Mouse (Mus musculus) liver, embryonic 13.5 days (tissue): ENCODE measurements around the gene Dyrk1b. TPM values are rescaled to one million over a fixed set of nuclear protein-coding genes. Genes with fewer than 3 reads are reported as not detected.
A peak's percentile ranks its signal among the peaks of the same experiment; 100 is the strongest.
"Not testable (repeated sequence)": the region's sequence is repeated elsewhere in the genome, so short reads cannot be mapped to it uniquely, and the experiment has no call there.

Experiments used
- ATAC-seq: fragments of 200-750 bp; cut with Nextera tagmentation; 2 replicates; pipeline ENCODE4 v1.8.0; 2017; ENCODE audit warnings: low read depth, mild to moderate bottlenecking, moderate number of reproducible peaks, moderate library complexity
- DNase-seq: peaks from one replicate; pipeline ENCODE4 v3.0.0; 2022
- H3K27ac ChIP-seq: fragments of 300-500 bp; sonication (generic); 2 replicates; pipeline ENCODE4 v1.5.1; 2015; ENCODE audit warnings: moderate library complexity, mild to moderate bottlenecking, inconsistent platforms
- H3K27me3 ChIP-seq: fragments of 300-500 bp; sonication (generic); 2 replicates; pipeline ENCODE4 v1.6.1; 2015; ENCODE audit warnings: mild to moderate bottlenecking, inconsistent platforms
- H3K36me3 ChIP-seq: fragments of 300-500 bp; sonication (generic); 2 replicates; pipeline ENCODE4 v1.6.1; 2015; ENCODE audit warnings: mild to moderate bottlenecking, inconsistent platforms
- H3K4me1 ChIP-seq: fragments of 300-500 bp; sonication (generic); replicated peaks from 2 replicates; pipeline ENCODE4 v1.6.1; 2015; ENCODE audit warnings: inconsistent platforms
- H3K4me2 ChIP-seq: fragments of 300-500 bp; sonication (generic); 2 replicates; pipeline ENCODE4 v1.6.1; 2015; ENCODE audit warnings: inconsistent platforms, mild to moderate bottlenecking, moderate library complexity
- H3K4me3 ChIP-seq: fragments of 300-500 bp; sonication (generic); replicated peaks from 2 replicates; pipeline ENCODE4 v1.5.1; 2015; ENCODE audit warnings: mild to moderate bottlenecking, inconsistent platforms
- H3K9ac ChIP-seq: fragments of 300-500 bp; sonication (generic); 2 replicates; pipeline ENCODE4 v1.6.1; 2015; ENCODE audit warnings: mild to moderate bottlenecking, inconsistent platforms
- H3K9me3 ChIP-seq: fragments of 300-500 bp; sonication (generic); replicated peaks from 2 replicates; pipeline ENCODE4 v1.6.1; 2016; ENCODE audit warnings: inconsistent platforms
- WGBS: fragments of 180-500 bp; shearing (Covaris S2); methylation state at CpG from one replicate; pipeline ENCODE4 v1.1.7; 2015; ENCODE audit not compliant: insufficient replicate concordance; 5-methylcytosine and 5-hydroxymethylcytosine counted together
- polyA plus RNA-seq: library from polyadenylated mRNA; unstranded; fragments of >200 nt; fragmentation: Nextera tagmentation; extraction: Ambion mirVana; gene quantifications from 2 replicates; pipeline ENCODE4 v1.2.1, GENCODE M21; 2015

Dyrk1b gene
- polyA plus RNA-seq, 1 experiment from 2014 or later = 1.6 TPM

GRCm38 (mm10) chr7:28196528-28196927, 17.3 kb downstream of the Dyrk1b start:
- no peak for DNase-seq
- Histone ChIP-seq H3K27ac (no peak overlapping the region), H3K9me3 (no peaks in the 10 kb centered on the region), H3K4me2 (no peak overlapping the region), H3K4me1 (no peaks in the 10 kb centered on the region), H3K27me3 (no peaks in the 10 kb centered on the region), H3K9ac (no peak overlapping the region), H3K4me3 (no peak overlapping the region), H3K36me3 (peaks cover 24% of the 10 kb centered on the region)
- 85% methylated on average over 14 of the region's 14 CpGs for WGBS
- ATAC-seq = no peak

GRCm38 (mm10) chr7:28199054-28199453, 19.8 kb downstream of the Dyrk1b start:
- Histone ChIP-seq H3K9ac (no peak overlapping the region), H3K4me2 (no peak overlapping the region), H3K9me3 (no peaks in the 10 kb centered on the region), H3K36me3 (peaks cover 8% of the 10 kb centered on the region), H3K4me1 (no peaks in the 10 kb centered on the region), H3K4me3 (no peak overlapping the region), H3K27me3 (no peaks in the 10 kb centered on the region), H3K27ac (no peak overlapping the region)
- 56% methylated on average over 4 of the region's 4 CpGs for WGBS
- no peak for DNase-seq
- ATAC-seq = no peak

GRCm38 (mm10) chr7:28203207-28204108, 24.2 kb downstream of the Dyrk1b start:
- H3K4me3 ChIP-seq = no peak overlapping the region
- no peaks in the 10 kb centered on the region for H3K27me3 ChIP-seq
- no peak overlapping the region for H3K9ac ChIP-seq
- 57% methylated on average over 19 of the region's 19 CpGs for WGBS
- DNase-seq (no peak), ATAC-seq (peak; percentile 62)
- no peaks in the 10 kb centered on the region for H3K9me3 ChIP-seq
- 0 out of 2 replicates have a peak overlapping the region, but pooled peaks have one; percentile 29 for H3K27ac ChIP-seq
- no peaks in the 10 kb centered on the region for H3K36me3 ChIP-seq
- H3K4me2 ChIP-seq = no peak overlapping the region
- no peaks in the 10 kb centered on the region for H3K4me1 ChIP-seq

- H3K4me1 ChIP-seq = no peaks in the 10 kb centered on the region
- no peak overlapping the region for H3K4me3 ChIP-seq
- WGBS = 50% methylated on average over 4 of the region's 4 CpGs
- ATAC-seq = no peak
- no peak overlapping the region for H3K4me2 ChIP-seq
- no peak overlapping the region for H3K9ac ChIP-seq
- no peaks in the 10 kb centered on the region for H3K36me3 ChIP-seq
- H3K9me3 ChIP-seq = no peaks in the 10 kb centered on the region
- no peaks in the 10 kb centered on the region for H3K27me3 ChIP-seq
- DNase-seq = no peak
- H3K27ac ChIP-seq = no peak overlapping the region
These were observed 26.9 kb downstream of the Dyrk1b start for GRCm38 (mm10) chr7:28206044-28206600.

GRCm38 (mm10) chr7:28208396-28208987, 29.2 kb downstream of the Dyrk1b start:
- H3K4me1 ChIP-seq = no peaks in the 10 kb centered on the region

GRCm38 (mm10) chr7:28208988-28209508, 29.8 kb downstream of the Dyrk1b start:
- WGBS = 40% methylated on average over 19 of the region's 19 CpGs
- ATAC-seq = no peak
- Histone ChIP-seq H3K4me3 (peak overlapping the region; percentile 16; the same call in 1 of the 2 replicates), H3K27ac (no peak overlapping the region), H3K36me3 (no peaks in the 10 kb centered on the region), H3K9me3 (no peaks in the 10 kb centered on the region), H3K4me1 (no peaks in the 10 kb centered on the region), H3K4me2 (peak overlapping the region; percentile 40), H3K9ac (0 out of 2 replicates have a peak overlapping the region, but pooled peaks have one; percentile 16), H3K27me3 (no peaks in the 10 kb centered on the region)
- peak; percentile 31 for DNase-seq

More at GRCm38 (mm10) chr7:28208396-28208987, 29.2 kb downstream of the Dyrk1b start:
- ATAC-seq = no peak
- Histone ChIP-seq H3K9ac (no peak overlapping the region), H3K4me2 (peak overlapping the region; percentile 40), H3K27me3 (no peaks in the 10 kb centered on the region), H3K36me3 (no peaks in the 10 kb centered on the region), H3K4me3 (peak overlapping the region; percentile 16; the same call in 1 of the 2 replicates), H3K27ac (no peak overlapping the region), H3K9me3 (no peaks in the 10 kb centered on the region)
- WGBS = 25% methylated on average over 12 of the region's 12 CpGs
- no peak for DNase-seq

GRCm38 (mm10) chr7:28210731-28211130, 31.5 kb downstream of the Dyrk1b start:
- Histone ChIP-seq H3K36me3 (no peaks in the 10 kb centered on the region), H3K27ac (no peak overlapping the region), H3K4me2 (no peak overlapping the region), H3K9ac (no peak overlapping the region), H3K4me1 (no peaks in the 10 kb centered on the region), H3K4me3 (no peak overlapping the region), H3K27me3 (no peaks in the 10 kb centered on the region), H3K9me3 (no peaks in the 10 kb centered on the region)
- ATAC-seq (no peak), DNase-seq (no peak)
- 37% methylated on average over 5 of the region's 5 CpGs for WGBS

- H3K27me3 ChIP-seq = no peaks in the 10 kb centered on the region
- H3K4me1 ChIP-seq = no peaks in the 10 kb centered on the region
- no peak overlapping the region for H3K4me2 ChIP-seq
- no peaks in the 10 kb centered on the region for H3K36me3 ChIP-seq
- DNase-seq = peak; percentile 43
- H3K27ac ChIP-seq = no peak overlapping the region
- ATAC-seq = no peak
- H3K9ac ChIP-seq = no peak overlapping the region
- H3K9me3 ChIP-seq = no peaks in the 10 kb centered on the region
- no peak overlapping the region for H3K4me3 ChIP-seq
- 19% methylated on average over 10 of the region's 10 CpGs for WGBS
These were observed 34.9 kb downstream of the Dyrk1b start for GRCm38 (mm10) chr7:28214142-28214541.

GRCm38 (mm10) chr7:28215950-28216349, 36.7 kb downstream of the Dyrk1b start:
- 61% methylated on average over 2 of the region's 2 CpGs for WGBS

GRCm38 (mm10) chr7:28217811-28218210, 38.5 kb downstream of the Dyrk1b start:
- H3K4me3 ChIP-seq, H3K36me3 ChIP-seq, H3K27me3 ChIP-seq, H3K9me3 ChIP-seq, H3K27ac ChIP-seq, DNase-seq, H3K4me2 ChIP-seq, H3K9ac ChIP-seq, H3K4me1 ChIP-seq, ATAC-seq: not testable (repeated sequence)
- WGBS = 78% methylated on average over 13 of the region's 13 CpGs

More at GRCm38 (mm10) chr7:28215950-28216349, 36.7 kb downstream of the Dyrk1b start:
- not testable (repeated sequence) for DNase-seq, H3K27ac ChIP-seq, H3K9me3 ChIP-seq, H3K4me3 ChIP-seq, ATAC-seq, H3K4me2 ChIP-seq, H3K9ac ChIP-seq, H3K4me1 ChIP-seq, H3K36me3 ChIP-seq, H3K27me3 ChIP-seq
